Mouse (Mus musculus): ENCODE measurements around the gene Chrdl2. TPM values are rescaled to one million over a fixed set of nuclear protein-coding genes. Genes with fewer than 3 reads are reported as not detected.

The Chrdl2 gene
- polyA plus RNA-seq, 1 experiment from 2014 or later, result 0.31 TPM

DNA sequence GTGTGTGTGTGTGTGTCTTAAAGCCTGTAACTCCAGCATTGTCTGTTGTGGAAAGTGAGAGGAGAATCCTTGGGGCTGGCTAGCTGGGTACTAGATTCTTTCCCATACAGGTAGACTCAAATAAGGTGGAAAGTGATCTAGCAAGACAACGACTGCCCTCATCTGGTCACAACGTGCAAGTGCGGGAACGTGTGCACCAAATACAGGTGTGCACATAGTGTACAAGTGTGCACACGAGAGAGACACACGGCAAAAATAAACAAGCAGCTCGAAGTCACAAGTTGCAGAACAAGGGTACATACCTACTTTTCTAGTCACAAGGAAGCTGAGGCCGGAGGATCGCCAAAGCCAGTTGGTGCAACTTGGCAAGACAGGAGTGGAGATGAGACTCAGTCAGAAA lies 2.2 kb upstream of the Chrdl2 start:
- Histone ChIP-seq H3K36me3 (replicated peaks; ENCODE audit: control insufficient read depth, insufficient read depth) (no peaks in the 10 kb centered on the region), H3K4me2 (replicated peaks) (no peak overlapping the region), H3K4me3 (replicated peaks; ENCODE audit: low read length) (no peak overlapping the region), H3K27me3 (ENCODE audit: control insufficient read depth, insufficient read depth, low read length) (peaks cover 47% of the 10 kb centered on the region), H3K9ac (no peak overlapping the region), H3K27ac (no peak overlapping the region), H3K4me1 (replicated peaks; ENCODE audit: control insufficient read depth, insufficient read depth, low read length) (peaks cover 4% of the 10 kb centered on the region; the same call in 1 of the 2 replicates), H3K9me3 (ENCODE audit: control insufficient read depth, low read length) (no peaks in the 10 kb centered on the region)
- DNase-seq (ENCODE audit: low spot score), result no peak
- WGBS, result 59% methylated on average over 9 of the region's 9 CpGs
- ATAC-seq (ENCODE audit: low FRiP score), result no peak

DNA sequence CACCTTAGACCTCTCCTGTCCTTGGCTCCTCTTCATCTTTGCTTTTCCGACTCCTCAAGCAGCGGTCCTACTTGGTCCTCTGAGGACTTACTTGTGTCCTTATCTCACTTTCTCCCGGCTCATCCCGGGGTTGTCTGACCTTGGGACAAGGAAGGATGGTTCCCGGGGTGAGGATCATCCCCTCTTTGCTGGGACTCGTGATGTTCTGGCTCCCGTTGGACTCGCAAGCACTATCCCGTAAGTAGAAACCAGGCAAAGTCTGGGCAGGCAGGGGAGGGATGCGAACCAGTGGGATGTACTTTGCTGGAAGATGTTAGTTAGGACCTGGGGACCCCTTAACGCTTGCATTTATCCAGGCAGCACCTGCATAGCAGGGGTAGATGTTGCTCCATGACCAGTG lies 439 bp downstream of the Chrdl2 start:
- Histone ChIP-seq H3K27me3 (ENCODE audit: control insufficient read depth, insufficient read depth, low read length) (peaks cover 50% of the 10 kb centered on the region), H3K9ac (no peak overlapping the region)
- WGBS, result 5% methylated on average over 11 of the region's 11 CpGs

DNA sequence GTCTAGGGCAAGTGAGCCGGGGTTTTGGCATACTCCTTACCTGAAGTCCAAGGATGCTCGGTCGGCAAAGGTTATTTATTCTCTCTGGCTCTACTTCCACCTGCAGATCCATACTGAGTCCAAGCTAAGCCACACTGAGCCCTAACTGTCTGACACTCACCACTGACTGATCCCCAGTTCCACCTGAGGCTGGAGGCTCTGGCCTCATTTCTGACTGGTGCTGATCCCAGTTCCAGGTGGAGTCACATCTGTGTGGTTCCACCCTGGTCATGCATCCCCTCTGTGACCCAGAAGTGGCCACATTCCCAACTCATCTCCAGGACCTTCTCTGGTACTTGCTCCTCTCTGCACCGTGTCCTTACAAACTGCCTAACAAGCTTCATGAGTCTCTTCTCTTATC lies 2.8 kb downstream of the Chrdl2 start:
- no peaks in the 10 kb centered on the region for H3K9me3 ChIP-seq (ENCODE audit: control insufficient read depth, low read length)
- no peak overlapping the region for H3K9ac ChIP-seq
- DNase-seq (ENCODE audit: low spot score) (no peak), ATAC-seq (ENCODE audit: low FRiP score) (no peak)
- H3K36me3 ChIP-seq (replicated peaks; ENCODE audit: control insufficient read depth, insufficient read depth), result no peaks in the 10 kb centered on the region
- H3K4me3 ChIP-seq (replicated peaks; ENCODE audit: low read length), result no peak overlapping the region
- H3K4me1 ChIP-seq (replicated peaks; ENCODE audit: control insufficient read depth, insufficient read depth, low read length), result peaks cover 4% of the 10 kb centered on the region; the same call in 1 of the 2 replicates
- no peak overlapping the region for H3K4me2 ChIP-seq (replicated peaks)
- H3K27me3 ChIP-seq (ENCODE audit: control insufficient read depth, insufficient read depth, low read length), result peaks cover 50% of the 10 kb centered on the region
- WGBS, result 90% methylated on average over 4 of the region's 4 CpGs
- H3K27ac ChIP-seq, result no peak overlapping the region

More for the DNA sequence above, 439 bp downstream of the Chrdl2 start:
- no peaks in the 10 kb centered on the region for H3K9me3 ChIP-seq (ENCODE audit: control insufficient read depth, low read length)
- H3K4me2 ChIP-seq (replicated peaks), result peak overlapping the region; percentile 92
- DNase-seq (ENCODE audit: low spot score) (no peak), ATAC-seq (ENCODE audit: low FRiP score) (no peak)
- no peaks in the 10 kb centered on the region for H3K36me3 ChIP-seq (replicated peaks; ENCODE audit: control insufficient read depth, insufficient read depth)
- H3K4me3 ChIP-seq (replicated peaks; ENCODE audit: low read length), result peak overlapping the region; percentile 46; the same call in 1 of the 2 replicates
- peaks cover 4% of the 10 kb centered on the region; the same call in 1 of the 2 replicates for H3K4me1 ChIP-seq (replicated peaks; ENCODE audit: control insufficient read depth, insufficient read depth, low read length)
- H3K27ac ChIP-seq, result no peak overlapping the region

DNA sequence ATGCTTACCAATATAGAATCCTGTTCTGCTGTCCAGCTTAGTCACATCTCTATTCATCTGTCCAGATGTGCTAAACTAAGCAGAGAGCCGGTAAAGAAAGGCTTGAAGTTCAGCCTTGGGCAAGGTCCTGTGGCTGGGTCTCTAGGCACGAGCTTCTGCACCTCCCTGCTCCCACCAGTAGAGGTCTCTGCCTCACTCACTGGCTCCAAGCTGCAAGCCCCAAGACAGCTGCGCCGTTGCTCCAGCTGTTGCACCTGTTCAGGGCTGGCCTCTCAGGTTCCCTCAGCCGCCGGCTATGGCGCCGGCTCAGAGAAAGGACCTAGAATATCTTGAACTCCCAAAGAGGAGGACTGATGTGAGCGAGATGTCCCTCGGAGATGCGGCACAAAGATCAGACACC lies 3.7 kb downstream of the Chrdl2 start:
- ATAC-seq (ENCODE audit: low FRiP score) (0 out of 2 replicates have a peak, but pooled peaks have one; percentile 35), DNase-seq (ENCODE audit: low spot score) (peak; percentile 63)
- no peak overlapping the region for H3K9ac ChIP-seq
- WGBS, result 16% methylated on average over 11 of the region's 11 CpGs
- H3K4me2 ChIP-seq (replicated peaks), result no peak overlapping the region
- no peaks in the 10 kb centered on the region for H3K36me3 ChIP-seq (replicated peaks; ENCODE audit: control insufficient read depth, insufficient read depth)
- no peak overlapping the region for H3K4me3 ChIP-seq (replicated peaks; ENCODE audit: low read length)
- H3K27ac ChIP-seq, result no peak overlapping the region
- H3K9me3 ChIP-seq (ENCODE audit: control insufficient read depth, low read length), result no peaks in the 10 kb centered on the region
- H3K4me1 ChIP-seq (replicated peaks; ENCODE audit: control insufficient read depth, insufficient read depth, low read length), result peaks cover 4% of the 10 kb centered on the region; the same call in 1 of the 2 replicates
- peaks cover 42% of the 10 kb centered on the region for H3K27me3 ChIP-seq (ENCODE audit: control insufficient read depth, insufficient read depth, low read length)

DNA sequence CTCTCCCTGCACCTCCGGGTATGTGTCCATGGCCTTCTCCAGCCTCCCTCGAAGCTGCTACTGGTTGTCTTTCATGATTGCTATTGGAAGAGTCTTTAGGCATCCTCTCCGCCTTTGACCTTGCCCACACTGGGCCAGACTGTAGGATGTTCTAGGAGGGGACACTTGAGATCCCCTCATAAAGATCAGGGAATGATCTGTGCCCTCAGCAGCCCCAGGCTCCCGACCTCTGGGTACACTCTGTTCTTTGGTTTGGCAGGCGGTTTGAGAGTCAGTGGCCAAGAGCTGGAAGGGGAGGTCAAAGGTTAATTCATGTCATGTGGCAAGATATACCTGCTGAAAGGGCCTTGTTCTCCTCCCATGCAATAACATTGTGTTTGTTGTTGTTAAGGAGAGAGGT lies 4.7 kb downstream of the Chrdl2 start:
- H3K9ac ChIP-seq, result no peak overlapping the region
- DNase-seq (ENCODE audit: low spot score) (no peak), ATAC-seq (ENCODE audit: low FRiP score) (no peak)
- H3K9me3 ChIP-seq (ENCODE audit: control insufficient read depth, low read length), result no peaks in the 10 kb centered on the region
- WGBS, result 65% methylated on average over 5 of the region's 5 CpGs
- no peak overlapping the region for H3K4me3 ChIP-seq (replicated peaks; ENCODE audit: low read length)
- no peak overlapping the region for H3K27ac ChIP-seq
- no peaks in the 10 kb centered on the region for H3K36me3 ChIP-seq (replicated peaks; ENCODE audit: control insufficient read depth, insufficient read depth)
- H3K4me1 ChIP-seq (replicated peaks; ENCODE audit: control insufficient read depth, insufficient read depth, low read length), result 0 out of 2 replicates have a peak, but pooled peaks cover 3% of the 10 kb centered on the region
- no peak overlapping the region for H3K4me2 ChIP-seq (replicated peaks)
- peaks cover 31% of the 10 kb centered on the region for H3K27me3 ChIP-seq (ENCODE audit: control insufficient read depth, insufficient read depth, low read length)

DNA sequence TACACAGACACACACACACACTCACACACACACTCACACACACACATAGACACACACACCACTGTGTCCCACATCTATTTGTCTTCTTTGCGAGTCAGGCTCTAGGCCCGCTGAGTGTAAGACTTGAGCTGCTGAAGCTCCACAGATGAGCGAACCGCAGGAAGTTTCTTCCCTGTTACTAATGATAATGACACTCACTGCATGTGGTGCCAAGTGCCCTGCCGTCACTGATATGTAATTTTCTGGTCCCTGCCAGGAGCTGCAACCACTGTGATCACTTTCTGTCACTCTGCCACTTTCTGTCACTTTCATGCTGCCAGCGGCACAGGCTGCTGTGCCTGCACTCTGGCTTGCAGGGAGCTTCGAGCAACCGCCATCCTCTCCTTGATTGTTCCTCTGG lies 6.1 kb downstream of the Chrdl2 start:
- no peaks in the 10 kb centered on the region for H3K36me3 ChIP-seq (replicated peaks; ENCODE audit: control insufficient read depth, insufficient read depth)
- H3K4me3 ChIP-seq (replicated peaks; ENCODE audit: low read length), result no peak overlapping the region
- H3K9me3 ChIP-seq (ENCODE audit: control insufficient read depth, low read length), result no peaks in the 10 kb centered on the region
- WGBS, result 38% methylated on average over 8 of the region's 8 CpGs
- DNase-seq (ENCODE audit: low spot score) (peak; percentile 60), ATAC-seq (ENCODE audit: low FRiP score) (peak; percentile 77)
- peaks cover 20% of the 10 kb centered on the region for H3K27me3 ChIP-seq (ENCODE audit: control insufficient read depth, insufficient read depth, low read length)
- no peaks in the 10 kb centered on the region for H3K4me1 ChIP-seq (replicated peaks; ENCODE audit: control insufficient read depth, insufficient read depth, low read length)
- no peak overlapping the region for H3K4me2 ChIP-seq (replicated peaks)
- H3K27ac ChIP-seq, result no peak overlapping the region
- no peak overlapping the region for H3K9ac ChIP-seq

DNA sequence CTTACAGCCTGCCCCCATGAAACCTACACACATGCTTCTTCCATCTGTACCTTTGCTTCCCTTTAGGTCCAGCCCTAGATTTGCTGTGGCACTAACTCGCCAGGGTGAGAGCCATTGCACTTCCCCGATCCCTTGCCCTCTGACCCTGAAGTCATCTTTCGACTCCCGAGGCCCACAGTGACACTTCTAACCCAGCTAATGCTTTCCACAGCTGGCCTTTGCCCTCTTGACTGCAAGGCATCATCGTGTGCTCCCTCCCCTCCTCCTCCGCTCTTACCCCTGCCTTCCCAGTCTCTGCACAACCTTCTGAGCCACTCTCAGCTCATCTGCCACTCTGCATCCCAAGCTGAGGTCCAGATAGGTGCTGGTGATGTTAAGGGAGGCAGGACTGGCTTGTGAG lies 6.5 kb downstream of the Chrdl2 start:
- 30% methylated on average over 6 of the region's 6 CpGs for WGBS
- no peaks in the 10 kb centered on the region for H3K4me1 ChIP-seq (replicated peaks; ENCODE audit: control insufficient read depth, insufficient read depth, low read length)
- peaks cover 16% of the 10 kb centered on the region for H3K27me3 ChIP-seq (ENCODE audit: control insufficient read depth, insufficient read depth, low read length)
- H3K9me3 ChIP-seq (ENCODE audit: control insufficient read depth, low read length), result no peaks in the 10 kb centered on the region
- no peak overlapping the region for H3K4me2 ChIP-seq (replicated peaks)
- DNase-seq (ENCODE audit: low spot score) (no peak), ATAC-seq (ENCODE audit: low FRiP score) (no peak)
- no peaks in the 10 kb centered on the region for H3K36me3 ChIP-seq (replicated peaks; ENCODE audit: control insufficient read depth, insufficient read depth)
- no peak overlapping the region for H3K4me3 ChIP-seq (replicated peaks; ENCODE audit: low read length)
- H3K27ac ChIP-seq, result peak overlapping the region; percentile 43; the same call in 1 of the 2 replicates
- H3K9ac ChIP-seq, result no peak overlapping the region

DNA sequence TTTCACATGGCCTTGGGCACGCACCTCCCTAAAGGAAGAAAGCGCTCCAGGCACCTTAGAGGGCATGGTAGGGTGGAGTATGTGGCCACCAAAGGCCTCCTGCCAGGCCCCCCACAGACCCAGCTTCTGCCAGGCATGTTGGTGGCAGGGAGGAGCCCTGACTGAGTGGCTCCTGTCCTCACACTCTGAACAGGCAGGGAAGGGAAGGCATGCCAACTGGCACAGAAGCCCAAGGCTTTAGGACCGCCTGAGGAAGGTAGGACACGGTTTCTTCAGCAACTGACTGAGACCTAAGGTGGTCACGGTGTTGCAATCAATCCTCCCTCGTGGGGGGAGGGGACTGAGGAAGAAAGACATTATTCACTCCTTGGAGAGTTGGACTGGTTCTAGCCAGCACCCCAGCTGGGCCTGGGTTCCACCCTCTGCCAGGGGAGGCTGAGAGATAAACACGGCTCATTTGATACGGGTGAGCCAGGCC lies 8.2 kb downstream of the Chrdl2 start:
- H3K9ac ChIP-seq, result no peak overlapping the region
- H3K4me1 ChIP-seq (replicated peaks; ENCODE audit: control insufficient read depth, insufficient read depth, low read length), result no peaks in the 10 kb centered on the region
- H3K27ac ChIP-seq, result no peak overlapping the region
- no peak for DNase-seq (ENCODE audit: low spot score)
- no peaks in the 10 kb centered on the region for H3K27me3 ChIP-seq (ENCODE audit: control insufficient read depth, insufficient read depth, low read length)
- no peak for ATAC-seq (ENCODE audit: low FRiP score)
- no peak overlapping the region for H3K4me2 ChIP-seq (replicated peaks)
- H3K9me3 ChIP-seq (ENCODE audit: control insufficient read depth, low read length), result no peaks in the 10 kb centered on the region
- H3K36me3 ChIP-seq (replicated peaks; ENCODE audit: control insufficient read depth, insufficient read depth), result no peaks in the 10 kb centered on the region
- no peak overlapping the region for H3K4me3 ChIP-seq (replicated peaks; ENCODE audit: low read length)
- 59% methylated on average over 8 of the region's 8 CpGs for WGBS

DNA sequence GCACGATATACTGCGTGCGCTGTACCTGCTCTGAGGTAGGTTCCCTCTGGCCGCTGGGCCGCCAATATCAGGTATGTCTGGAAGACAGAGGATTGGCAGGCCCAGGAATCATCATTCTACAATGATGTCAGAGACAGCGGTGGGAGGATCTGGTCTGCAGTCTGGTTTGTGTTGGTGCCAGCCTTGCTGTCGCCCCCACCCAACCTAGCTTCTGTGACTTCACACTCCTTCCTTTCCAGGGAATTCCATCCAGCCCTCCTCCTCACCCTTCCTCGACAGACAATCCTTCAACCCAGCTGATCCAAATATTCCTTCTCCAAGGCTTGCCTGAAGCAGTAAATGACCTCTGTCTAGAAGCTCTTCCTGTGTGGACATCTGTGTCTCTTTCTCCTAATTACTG lies 11.1 kb downstream of the Chrdl2 start:
- 92% methylated on average over 8 of the region's 8 CpGs for WGBS
- DNase-seq (ENCODE audit: low spot score) (no peak), ATAC-seq (ENCODE audit: low FRiP score) (no peak)
- H3K36me3 ChIP-seq (replicated peaks; ENCODE audit: control insufficient read depth, insufficient read depth), result no peaks in the 10 kb centered on the region
- H3K9ac ChIP-seq, result no peak overlapping the region
- no peak overlapping the region for H3K4me3 ChIP-seq (replicated peaks; ENCODE audit: low read length)
- no peak overlapping the region for H3K27ac ChIP-seq
- no peaks in the 10 kb centered on the region for H3K4me1 ChIP-seq (replicated peaks; ENCODE audit: control insufficient read depth, insufficient read depth, low read length)
- H3K9me3 ChIP-seq (ENCODE audit: control insufficient read depth, low read length), result no peaks in the 10 kb centered on the region
- H3K4me2 ChIP-seq (replicated peaks), result no peak overlapping the region
- no peaks in the 10 kb centered on the region for H3K27me3 ChIP-seq (ENCODE audit: control insufficient read depth, insufficient read depth, low read length)

DNA sequence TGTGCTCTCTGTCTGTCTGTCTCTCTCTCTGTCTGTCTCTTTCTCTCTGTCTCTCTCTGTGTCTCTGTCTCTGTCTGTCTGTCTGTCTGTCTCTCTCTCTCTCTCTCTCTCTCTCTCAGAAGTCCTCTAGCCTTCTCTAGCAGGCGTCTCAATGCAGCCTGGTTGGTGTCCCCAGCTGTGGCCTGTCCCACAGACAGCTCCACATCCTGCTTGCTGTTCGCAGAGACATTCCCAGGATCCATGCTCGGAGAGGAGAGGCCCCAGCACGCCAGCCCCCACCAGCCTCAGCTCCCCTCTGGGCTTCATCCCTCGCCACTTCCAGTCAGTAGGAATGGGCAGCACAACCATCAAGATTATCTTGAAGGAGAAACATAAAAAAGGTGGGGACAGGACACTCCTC lies 21.4 kb downstream of the Chrdl2 start:
- no peaks in the 10 kb centered on the region for H3K9me3 ChIP-seq (ENCODE audit: control insufficient read depth, low read length)
- ATAC-seq (ENCODE audit: low FRiP score) (no peak), DNase-seq (ENCODE audit: low spot score) (no peak)
- H3K4me2 ChIP-seq (replicated peaks), result no peak overlapping the region
- 62% methylated on average over 5 of the region's 5 CpGs for WGBS
- H3K36me3 ChIP-seq (replicated peaks; ENCODE audit: control insufficient read depth, insufficient read depth), result no peaks in the 10 kb centered on the region
- no peak overlapping the region for H3K27ac ChIP-seq
- no peaks in the 10 kb centered on the region for H3K4me1 ChIP-seq (replicated peaks; ENCODE audit: control insufficient read depth, insufficient read depth, low read length)
- H3K4me3 ChIP-seq (replicated peaks; ENCODE audit: low read length), result no peak overlapping the region
- H3K9ac ChIP-seq, result no peak overlapping the region
- no peaks in the 10 kb centered on the region for H3K27me3 ChIP-seq (ENCODE audit: control insufficient read depth, insufficient read depth, low read length)

Data from hindbrain, embryonic 14.5 days (tissue).